Mouse (Mus musculus) lung, postnatal 25 days (tissue): ENCODE data around the gene Grhl3.

Experiments
- DNase-seq: peaks from one replicate; pipeline ENCODE4 v3.0.0; 2022; ENCODE audit warnings: low spot score

The Grhl3 gene

DNA sequence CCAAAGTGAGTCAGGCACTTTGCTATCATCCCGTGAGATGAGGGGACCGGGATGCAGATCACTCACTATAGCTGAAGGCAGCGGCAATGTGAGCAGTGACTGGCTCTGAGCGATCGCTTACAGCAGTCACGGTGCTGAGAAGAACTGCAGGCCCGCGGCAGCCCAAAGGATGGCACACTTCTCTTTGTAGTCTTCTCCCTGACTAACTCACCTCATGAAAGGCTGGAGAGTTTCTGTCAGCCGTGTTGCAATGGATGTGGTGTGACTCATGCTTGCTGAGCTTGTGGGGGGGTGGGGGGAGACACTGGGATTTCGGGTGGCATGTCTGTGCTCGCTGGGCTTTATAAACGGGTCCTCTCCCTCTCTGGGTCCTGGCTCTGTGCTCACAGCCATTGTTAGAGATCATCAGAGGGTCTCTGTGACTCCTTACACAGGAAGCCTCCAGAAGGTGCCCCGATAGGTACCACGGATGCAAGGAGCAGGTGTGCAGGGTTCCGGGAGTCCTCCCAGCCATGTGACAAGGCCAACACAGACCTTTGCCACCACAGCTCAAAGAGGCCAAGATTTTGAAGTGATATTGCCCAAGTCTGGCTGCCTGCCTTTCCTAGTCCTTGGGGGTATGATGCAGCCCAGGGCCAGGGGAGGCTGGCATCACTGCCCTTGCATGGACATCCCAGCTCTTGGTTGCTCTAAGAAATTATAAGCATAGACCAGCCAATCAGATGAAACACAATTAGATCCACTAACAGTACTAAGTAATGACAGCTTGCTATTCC is 2.1 kb upstream of the Grhl3 start:
- no peak for DNase-seq

DNA sequence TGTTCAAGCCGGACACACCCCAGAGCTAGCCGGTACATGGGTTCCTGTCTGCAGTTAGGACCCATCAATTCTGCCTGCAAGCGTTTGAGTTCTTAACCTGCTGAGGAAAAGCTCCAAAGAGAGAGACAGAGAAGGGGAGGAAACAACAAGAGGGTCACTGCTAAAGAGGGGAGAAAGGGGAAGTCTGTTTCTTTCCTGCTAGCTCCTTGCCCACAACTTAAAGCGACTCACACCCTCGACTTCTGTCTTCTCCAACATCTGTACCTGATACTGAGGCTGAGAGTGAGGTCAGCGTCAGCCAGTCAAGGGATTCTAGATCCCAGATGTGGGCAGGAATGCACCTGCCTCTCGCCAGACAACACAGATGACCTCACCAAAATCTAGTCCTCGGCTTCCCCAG is 1.2 kb downstream of the Grhl3 start:
- DNase-seq: no peak

DNA sequence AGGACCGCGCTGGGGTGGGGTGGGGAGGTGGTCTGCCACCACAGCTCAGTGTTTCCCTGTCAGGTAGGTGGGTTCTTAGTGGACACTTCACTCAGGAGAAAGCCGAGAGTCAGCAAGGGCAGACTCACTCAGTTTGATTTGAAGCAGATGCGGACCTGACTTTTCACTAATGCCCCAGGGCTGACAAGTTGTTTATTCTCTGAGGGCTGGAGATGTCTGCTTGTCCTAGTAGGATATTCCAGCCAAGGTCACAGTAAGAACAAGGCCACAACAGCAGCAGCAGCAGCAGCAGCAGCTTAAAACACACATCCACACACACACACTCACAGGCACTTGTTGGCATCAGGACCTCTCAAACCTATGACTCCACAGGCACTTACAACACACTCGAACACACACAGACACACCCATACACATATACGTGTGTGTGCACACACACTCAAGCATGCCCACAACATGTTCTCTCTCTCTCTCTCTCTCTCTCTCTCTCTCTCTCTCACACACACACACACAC is 2.3 kb downstream of the Grhl3 start:
- no peak for DNase-seq

DNA sequence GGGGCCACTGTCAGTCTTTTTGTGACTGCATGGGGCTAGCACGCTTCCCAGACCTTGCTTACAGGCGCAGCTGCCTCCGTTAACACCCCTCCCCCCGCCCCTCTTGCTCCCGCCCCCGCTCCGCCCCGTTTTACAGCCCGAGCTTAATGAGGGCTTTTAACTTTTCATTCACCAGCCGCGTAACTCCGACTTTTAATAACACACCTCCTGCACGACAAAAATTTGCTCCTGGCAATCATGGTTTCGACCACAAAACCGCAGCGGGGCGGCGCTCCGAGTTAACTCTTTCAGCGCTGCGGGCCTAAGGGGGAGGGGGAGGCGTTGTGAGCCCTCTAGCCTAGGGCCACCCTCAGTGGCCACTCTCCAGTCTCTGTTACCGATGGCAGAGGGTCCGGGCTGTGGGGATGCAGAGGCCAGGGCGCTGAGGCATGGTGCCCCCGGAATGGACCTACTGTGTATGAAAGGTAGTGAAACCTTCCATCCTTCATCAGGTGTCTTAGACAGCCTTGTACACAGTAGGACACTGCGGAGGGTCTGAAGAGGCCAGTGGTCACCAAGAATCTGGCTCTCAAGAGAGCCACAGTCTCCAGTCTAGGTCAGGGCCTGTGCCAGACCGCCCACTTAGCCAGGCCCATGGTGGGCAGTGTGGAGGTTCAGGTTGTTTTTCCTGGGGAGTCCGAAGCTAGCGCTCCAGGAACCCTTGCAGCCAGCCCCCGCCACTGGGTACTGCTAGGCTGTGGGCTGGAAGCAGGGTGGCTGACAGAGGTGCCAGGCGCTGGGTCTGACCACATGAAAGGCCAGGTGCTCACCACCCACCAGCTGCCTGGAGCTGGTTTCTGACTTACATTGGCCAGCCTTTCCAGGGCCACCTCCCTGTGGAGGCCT is 3.0 kb downstream of the Grhl3 start:
- peak; percentile 33 for DNase-seq

DNA sequence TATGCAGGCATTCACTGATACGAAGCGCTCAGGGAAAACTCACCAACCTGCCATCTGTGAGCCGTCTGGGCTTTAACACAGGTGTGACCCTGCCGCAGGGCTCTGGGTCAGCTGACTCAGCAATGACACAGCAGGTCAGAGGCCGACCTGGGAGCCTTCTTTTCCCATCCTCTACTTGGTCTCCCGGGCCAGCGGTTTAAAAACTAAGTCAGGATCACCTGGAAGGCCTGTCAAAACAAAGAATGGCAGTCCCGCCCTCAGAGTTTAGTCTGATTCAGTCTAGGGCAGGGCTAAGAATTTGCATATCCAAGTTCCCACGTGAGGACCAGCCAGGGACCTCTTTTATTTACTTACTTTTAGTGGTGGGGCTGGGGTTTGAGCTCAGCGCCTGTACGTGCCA is 4.2 kb downstream of the Grhl3 start:
- no peak for DNase-seq

DNA sequence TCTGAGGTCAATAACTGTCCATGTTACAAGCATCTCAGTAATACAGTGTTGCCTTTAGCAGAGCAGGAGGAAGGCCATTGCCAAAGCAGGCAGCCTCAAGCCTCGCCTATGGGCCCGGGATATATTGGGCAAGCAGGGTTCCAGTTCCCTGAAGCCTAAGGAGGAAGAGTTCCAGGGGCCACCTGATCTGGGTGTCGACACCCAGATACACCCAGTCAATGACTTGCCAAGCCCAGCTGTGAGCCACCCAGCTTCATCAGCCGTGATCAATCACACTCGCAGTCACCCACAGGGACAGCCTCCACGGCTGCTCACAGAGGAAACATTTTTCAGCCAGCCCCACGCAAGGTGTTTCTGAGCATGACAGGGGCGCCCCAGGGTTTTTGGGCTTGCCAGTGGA is 5.9 kb downstream of the Grhl3 start:
- no peak for DNase-seq

DNA sequence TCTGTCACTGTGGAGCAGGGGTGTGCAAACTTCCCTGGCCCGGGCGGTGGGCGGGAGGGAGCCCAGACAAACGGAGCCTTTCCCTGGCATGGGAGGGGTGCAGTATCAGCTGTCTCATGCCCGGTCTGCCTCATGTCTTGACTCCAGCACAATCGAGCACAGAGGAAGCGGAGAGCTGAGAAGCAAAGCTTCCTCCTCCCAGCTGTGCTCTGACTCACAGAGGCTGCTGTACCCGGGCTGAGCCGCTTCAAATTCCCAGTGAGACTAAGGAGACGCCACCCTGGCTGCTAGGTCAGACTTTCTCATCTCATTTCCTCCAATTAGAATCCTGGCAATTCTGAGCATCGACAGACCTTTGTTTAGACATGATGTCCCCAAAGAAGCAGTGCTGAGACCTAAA is 6.4 kb downstream of the Grhl3 start:
- DNase-seq: no peak

DNA sequence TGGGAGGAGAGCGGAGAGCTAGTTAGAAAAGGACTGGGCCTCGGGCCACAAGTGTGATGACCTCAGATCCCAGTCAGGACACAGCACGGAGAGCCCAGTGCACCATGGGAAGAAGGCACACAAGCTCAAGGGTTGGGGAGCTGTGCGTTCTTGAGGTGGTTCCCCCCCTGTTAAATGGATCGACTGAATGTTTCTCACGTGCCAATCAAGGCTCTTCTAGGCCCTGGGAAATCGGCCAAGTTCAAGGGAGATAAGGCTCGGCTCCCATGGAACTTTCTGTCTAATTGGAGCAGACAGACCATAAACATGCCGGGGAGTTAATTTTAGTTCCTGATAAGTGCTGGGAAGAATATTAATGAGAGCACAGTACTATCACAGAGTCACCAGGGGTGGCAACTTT is 8.0 kb downstream of the Grhl3 start:
- DNase-seq: peak; percentile 39

DNA sequence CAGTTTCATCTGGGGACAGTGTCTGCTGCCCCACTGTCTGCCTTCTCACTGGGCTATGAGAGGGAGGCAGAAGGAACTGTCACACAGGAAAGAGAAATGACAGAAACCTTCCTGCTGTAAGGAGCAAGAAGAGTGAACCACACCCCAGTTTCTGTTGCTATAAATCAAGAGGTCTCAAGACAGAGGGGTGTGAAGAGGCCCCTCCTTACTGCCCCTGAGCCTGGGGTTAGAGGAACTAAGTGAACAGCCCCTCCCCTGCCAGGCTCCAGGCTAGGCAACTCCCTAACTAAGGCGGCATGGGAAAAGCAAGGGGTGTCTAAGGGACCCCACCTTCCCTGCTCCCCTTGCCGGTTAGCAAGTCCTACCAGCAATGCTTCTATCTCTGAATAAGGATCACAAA is 9.6 kb downstream of the Grhl3 start:
- no peak for DNase-seq

DNA sequence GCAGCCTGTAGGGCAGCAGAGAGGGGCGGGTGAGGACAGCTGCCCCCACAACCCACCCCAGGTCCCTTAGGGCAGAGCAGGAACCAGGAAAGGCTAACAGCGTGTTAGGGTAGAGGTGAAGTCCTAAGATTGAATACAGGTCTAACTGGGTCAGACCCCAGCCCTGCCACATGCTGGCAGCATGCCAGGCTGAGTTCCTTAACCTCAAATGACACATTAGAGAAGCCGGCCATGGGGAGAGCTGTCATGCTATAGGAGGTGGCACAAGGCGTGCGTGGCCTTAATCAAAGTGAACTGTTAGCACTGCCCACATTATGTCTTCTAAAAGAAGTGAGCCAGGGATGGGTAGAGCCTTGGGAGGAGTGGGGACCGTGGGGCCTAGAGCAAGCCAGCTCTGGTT is 24.1 kb downstream of the Grhl3 start:
- DNase-seq: no peak

DNA sequence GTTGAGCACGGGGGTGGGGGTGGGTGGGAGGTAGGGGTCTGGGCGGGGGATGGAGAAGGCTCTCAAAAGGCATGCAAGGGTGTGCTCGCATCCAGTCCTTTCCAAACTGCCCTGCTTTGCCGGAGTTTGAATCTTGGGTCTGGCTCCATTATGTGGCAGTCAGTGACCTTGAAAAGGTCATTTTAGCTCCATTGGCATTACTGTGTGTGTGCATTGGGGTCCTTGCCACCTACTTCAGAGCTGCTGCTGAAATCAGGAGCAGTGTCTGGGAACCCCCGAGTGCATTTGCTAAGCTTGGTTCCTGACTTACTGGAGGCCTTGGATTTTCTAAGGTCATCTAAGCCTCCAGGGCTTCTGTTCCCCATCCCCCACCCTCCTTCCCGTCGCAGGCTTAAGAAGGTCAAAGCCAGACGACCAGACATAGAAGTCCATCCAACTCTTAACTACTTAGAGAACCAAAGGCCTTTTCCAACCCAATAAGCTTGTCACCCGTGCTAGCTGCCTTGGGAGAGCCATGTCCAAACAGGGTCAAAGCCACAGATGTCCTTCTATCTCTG is 24.8 kb downstream of the Grhl3 start:
- no peak for DNase-seq

DNA sequence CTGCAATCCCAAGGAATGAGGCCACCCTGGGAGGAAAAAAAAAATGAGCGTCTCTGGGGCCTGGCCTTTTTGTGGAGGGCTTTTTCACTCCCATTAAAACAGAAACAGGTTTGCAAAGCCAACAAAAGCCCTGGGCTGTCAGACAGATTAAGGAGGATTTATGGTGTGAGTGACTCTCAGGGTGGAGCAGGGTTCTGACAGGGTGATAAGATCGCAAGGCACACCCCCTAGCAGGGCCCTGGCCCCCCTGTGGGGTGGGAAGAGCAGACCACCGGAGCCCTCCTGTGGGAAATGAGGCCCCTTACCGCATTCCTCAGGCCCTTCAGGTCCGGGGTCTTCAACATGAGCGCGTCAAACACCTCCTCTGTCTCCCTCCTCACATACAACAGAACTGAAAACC is 25.3 kb downstream of the Grhl3 start:
- DNase-seq: no peak

DNA sequence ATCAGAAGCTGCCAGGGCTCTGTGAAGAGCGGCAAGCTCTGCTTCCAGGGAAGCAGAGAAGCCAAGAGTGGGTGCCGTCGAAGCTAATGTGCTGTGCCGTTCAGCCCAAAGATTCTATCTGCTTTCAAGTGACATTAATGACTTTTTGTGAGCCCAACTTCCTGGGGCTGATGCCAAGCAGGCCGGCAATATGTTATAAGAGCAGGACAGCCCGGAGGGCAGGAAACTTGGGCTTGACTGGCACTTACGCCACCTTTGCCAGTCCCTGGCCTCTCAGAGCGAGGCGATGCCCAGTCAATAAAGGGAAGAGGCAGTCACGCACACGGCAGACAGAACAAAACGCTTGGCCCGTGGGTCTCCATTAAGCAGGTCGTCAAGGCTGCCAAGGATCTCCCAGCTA is 25.9 kb downstream of the Grhl3 start:
- peak; percentile 29 for DNase-seq

DNA sequence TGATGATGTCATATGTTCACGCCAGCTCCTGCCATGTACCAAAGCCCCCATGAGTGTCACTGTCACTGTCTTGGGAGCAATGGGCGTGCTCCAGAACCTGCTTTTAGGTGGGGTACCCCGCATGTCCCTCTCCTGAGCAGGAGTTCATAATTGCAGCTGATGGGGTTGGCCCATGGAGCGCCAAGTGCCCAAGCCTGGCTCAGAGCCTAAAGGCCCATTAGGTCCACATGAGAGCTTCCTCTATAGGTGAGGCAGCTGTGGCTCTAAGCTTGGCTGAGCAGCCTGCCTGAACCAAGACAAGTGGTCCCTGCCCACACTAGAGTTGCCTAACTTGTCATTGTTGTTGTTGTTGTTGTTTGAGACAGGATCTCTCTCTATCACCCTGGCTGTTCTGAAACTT is 26.6 kb downstream of the Grhl3 start:
- no peak for DNase-seq

DNA sequence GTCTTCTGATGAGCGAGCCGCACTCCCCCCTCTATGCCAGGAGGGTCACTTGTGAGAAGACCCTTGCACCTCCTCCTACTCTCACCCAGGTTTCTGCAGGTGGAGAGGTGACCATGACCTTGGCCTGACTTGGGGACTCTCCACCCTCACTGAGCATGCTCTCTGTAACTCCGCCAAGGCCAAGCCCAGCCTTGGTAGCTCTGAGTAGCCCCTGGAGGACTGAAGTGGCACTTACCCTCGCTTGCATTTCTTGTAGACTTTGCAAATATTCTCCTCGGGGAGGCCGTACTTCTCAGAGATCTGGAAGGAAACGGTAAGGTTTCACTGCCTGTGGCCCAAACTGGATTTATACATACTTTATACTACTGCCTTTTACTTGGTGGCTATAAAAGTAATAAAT is 27.4 kb downstream of the Grhl3 start:
- peak; percentile 78 for DNase-seq

DNA sequence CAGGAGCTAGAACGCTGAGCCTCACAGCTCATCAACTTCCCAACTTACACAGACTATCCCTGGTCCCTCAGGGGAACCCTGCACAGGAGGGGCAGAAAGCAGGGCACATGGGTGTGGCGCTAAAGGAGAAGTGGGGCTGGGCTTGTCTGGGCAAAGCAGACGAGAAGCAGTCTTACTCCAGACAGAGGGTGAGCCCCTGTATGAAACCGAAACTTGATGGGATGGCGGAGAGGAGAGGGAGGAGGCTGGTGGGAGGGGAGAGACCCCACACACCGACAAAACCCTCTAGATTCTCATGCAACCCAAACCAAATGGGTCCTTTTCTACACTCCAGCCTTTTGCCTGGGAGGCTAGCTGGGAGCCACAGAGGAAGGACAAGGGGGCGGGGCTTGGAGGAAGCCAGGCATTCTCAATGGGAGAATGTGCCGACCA is 28.3 kb downstream of the Grhl3 start:
- no peak for DNase-seq

DNA sequence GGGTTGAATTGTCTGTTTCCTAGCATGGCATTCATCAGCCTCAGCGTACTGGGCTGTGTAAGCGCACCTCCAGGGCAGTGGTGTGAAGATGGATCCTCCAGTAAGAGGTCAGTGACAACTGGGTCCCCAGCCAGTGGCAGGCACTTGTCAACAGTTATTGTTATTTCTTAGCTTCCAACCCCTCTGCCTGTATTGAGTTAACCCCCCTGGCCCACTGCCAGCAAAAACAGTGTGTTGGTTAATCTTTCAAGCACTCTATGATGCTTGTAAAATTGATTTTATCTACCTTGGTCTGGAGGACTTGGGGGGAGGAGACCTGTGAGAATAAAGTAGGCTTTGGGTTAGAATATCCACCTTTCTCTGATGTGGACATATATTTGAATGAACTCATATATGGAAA is 29.1 kb downstream of the Grhl3 start:
- no peak for DNase-seq

DNA sequence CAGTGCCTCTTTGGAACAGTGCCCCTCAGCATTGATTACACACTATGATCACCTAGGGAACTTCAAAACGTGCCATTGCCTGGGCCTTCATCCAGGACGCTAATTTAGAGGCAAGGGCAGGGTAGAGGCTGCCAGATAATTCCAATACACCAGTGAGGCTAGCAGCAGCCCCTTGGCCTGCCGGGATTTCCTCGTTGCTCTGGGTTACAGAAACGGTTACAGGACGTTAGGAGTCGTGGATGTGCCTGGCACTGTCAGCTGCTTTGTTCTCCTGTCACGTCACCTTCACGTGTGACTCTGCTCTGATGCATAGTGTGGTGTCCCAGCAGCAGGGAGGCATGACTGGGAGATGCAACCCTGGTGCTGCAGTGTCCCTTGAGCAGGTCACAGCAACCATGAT is 33.4 kb downstream of the Grhl3 start:
- DNase-seq: no peak

DNA sequence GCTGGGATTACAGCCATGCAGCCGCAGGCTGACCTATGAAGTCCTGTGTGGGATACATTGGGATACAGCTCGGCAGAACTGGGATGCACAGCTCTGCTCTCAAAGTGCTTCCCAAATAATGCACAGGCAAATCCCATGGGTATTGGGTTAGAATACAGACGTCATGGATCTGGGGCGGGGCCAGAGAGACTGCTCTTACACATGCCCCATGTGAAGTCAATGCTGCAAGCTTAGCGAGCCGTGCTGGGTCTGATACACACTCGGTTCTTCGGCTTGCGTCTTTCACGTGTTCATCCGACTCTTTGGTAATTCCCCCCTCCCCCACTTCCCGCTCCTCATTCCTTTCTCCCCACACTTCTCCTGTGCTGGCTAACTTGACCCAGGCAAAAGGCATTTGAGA is 34.4 kb downstream of the Grhl3 start:
- DNase-seq: no peak

DNA sequence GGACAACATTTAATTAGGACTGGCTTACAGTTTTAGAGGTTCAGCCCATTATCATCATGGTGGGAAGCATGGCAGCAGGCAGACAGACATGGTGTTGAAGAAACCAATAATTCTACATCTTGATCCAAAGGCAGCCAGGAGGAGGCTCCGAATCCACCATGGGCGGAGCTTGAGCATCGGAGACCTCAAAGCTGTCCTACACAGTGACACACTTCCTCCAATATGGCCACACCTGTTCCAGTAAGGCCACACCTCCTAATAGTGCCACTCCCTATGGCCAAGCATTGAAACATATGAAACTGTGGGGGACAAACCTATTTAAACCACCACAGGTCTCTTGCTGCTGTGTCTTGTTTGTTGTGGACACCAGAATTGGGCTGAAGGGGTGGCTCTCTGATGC is 38.4 kb downstream of the Grhl3 start:
- DNase-seq: no peak

DNA sequence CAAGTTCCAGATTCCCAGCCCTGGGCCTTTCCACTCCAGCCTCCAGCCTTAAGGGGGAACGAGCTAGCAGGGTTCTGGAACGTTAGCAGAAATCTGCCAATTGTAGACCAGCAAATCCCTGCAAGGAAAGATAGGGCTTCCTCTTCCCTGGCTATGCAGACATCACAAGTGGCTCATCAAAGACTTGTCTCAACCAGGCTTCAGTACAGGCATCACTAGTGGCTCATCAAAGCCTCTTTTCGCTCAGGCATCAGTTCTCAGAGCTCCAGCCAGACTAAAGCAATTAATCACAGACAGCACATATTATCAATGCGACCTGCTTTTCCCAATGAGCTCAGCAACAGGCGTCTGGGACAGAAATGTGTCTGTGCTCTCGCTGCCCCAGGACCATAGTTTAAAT is 40.4 kb downstream of the Grhl3 start:
- DNase-seq: no peak

DNA sequence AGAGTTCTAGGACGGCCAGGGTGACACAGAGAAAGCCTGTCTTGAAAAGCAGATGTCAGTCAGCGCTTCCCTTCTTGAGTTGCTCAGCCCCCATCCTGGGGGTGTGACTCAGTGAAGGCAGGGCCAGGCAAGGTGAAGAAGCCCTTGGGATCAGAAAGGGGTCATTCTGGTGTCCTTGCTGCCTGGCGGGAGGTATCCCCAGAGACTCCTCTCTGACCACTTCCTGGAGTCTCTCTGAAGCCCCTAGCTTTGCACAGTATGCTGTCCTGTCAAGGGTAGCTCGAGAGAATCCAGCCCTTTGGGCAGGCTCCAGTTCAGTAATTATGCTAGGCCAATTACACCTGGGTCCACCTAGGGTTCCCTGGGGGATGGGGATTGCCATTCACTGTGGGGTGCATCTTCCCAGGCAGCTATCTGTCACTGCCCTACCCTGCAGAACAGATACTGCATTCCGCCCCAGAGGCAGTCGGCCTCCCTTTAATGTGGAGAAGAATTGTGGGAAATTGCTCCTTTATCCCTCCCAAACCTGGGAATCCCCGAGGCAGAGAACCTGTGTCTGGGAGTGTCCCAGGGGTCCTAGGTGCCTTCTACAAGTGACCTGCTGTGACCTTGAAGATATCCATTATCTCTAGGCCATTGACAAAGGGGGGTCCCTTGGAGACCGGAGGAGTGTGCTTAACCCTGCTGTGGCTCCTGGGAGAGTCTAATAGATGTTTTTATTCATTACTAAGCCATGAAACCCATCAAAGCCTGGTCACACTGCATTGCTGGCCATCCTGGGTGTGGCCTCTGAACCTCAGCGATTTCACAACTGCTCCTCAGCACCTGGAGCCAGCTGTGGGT is 41.4 kb downstream of the Grhl3 start:
- no peak for DNase-seq
